Mouse (Mus musculus): Measurements from ENCODE around the gene Tmem210.

GRCm38 (mm10) chr2:25328440-25328839 is 40.5 kb downstream of the Tmem210 start:
- TF ChIP-seq CTCF (IDR thresholded peaks at IDR 0.05; ENCODE audit: control insufficient read depth, insufficient read depth, insufficient replicate concordance, low read depth, low read length) (peak; percentile 21; the same call in 1 of the 2 replicates), POLR2A (IDR thresholded peaks at IDR 0.05; ENCODE audit: control insufficient read depth, low read depth, low read length) (no peak)

All from testis, adult 2 months (tissue).